Mouse (Mus musculus): ENCODE data around the gene Dohh.

GRCm38 (mm10) chr10:81392781-81393185 is 8.6 kb downstream of the Dohh start, which contains the start of gene Smim24:
- TF ChIP-seq CTCF (IDR thresholded peaks at IDR 0.05; ENCODE audit: low read depth, low read length): no peak
- TF ChIP-seq EP300 (IDR thresholded peaks at IDR 0.05; ENCODE audit: insufficient read depth, low read depth, low read length): no peak
